Mouse (Mus musculus): ENCODE results near the gene Kdr.

The Kdr gene

GRCm38 (mm10) chr5:75919601-75920000, 58.7 kb downstream of the Kdr start:
- DNase-seq (ENCODE audit: low spot score in 2 of 2), result no peak

DNA sequence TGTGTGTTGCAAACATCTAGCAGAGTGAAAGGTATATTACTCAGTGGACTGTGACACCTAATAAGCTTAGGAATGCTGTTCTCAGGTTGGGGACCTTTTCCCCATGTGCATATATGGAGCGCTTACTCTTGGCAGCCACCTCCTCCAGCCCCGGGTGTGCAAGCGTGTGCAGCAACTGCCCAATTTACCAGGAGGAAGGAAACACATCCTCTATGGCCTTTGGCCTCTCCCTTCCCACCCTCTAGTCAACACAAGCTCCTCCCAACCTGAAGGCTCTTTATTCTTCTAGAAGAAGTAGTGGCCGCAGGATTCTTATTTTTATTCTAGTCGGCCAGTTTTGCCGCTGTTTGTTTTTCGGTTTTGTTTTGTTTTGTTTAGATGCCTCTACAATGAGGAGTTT, 60.1 kb downstream of the Kdr start:
- DNase-seq (ENCODE audit: low spot score in 2 of 2), result no peak

- no peak for DNase-seq (ENCODE audit: low spot score in 2 of 2)
Observed at GRCm38 (mm10) chr5:75917231-75917630, 61.0 kb downstream of the Kdr start.

GRCm38 (mm10) chr5:75906102-75906501, 72.2 kb downstream of the Kdr start:
- no peak for DNase-seq (ENCODE audit: low spot score in 2 of 2)

DNA sequence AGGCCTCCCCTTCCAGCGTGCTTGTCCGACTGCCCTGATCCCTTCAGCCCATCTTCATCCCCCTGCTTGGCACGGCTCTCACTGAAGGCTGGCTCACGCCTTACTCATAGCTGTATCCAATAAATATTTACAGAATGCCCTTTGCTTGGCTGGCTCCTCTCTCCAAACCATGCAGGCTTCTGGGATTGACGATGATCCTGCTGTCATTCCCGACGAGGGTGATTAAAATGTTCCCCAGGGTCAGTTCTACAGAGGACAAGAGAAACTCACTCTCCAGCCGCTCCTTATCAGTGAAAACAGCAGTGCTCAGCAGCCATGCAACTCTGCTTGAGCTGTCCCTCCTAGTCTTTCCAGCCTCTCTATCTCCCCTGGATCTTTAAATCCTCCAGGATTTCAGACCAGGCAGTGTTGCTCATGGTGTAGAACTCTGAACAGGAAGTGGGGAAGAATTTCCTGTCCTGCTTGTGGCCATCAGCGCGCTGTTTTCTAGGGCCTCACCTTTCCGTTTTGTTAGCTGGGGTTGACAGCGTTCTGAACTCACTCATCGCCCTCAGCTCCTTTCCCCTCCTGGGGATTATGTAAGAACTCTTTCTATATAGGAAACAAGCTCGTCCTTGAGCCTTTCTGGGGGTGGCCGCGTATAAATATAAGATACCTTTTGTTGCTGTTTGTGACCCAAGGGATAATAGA, 77.9 kb downstream of the Kdr start:
- DNase-seq (ENCODE audit: low spot score in 2 of 2), result no peak

DNA sequence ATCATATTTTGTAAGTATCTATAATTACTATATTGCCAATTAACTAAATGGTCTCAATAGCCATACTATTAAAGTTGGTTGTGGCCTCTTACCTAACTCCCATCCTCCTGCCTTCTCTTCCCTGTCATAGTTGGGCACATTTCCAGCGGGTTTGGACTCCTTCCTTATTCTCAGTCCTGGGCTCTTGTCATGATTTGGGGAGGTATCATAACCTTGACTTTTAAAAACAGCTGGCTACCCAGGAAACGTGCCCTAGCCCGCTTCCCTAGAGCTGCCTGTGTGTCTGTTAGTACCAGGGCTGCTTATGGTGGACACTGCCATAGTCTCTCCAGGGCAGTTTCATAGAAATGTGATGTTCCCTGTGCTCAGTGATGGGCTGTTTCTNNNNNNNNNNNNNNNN, 82.9 kb downstream of the Kdr start:
- DNase-seq (ENCODE audit: low spot score in 2 of 2), result no peak

DNA sequence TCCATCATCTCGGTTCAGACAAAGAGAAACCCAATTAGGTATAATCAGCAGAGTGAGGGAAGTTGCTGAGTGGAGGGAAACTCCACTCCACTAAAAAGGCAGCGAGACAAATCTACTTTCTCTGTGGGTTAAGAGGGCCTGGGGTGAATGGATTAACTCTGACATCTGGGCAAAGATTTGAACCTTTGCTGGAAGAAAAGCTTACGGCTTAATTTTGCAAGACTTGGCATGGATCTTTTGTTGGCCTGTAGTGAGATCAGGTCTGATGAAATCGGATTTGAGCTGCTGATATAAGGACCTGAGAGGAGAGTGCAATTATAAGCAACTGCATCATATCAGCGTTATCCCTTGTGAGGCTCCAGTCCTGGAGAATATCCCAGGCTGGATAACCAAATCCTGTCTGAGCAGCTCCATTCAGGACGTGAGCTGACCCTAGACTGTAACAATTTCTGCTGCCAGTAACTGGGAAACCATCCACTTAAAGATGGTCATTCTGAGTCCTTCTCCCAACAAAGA, 85.2 kb downstream of the Kdr start:
- DNase-seq (ENCODE audit: low spot score in 2 of 2), result no peak
